Mouse (Mus musculus) liver, embryonic 16.5 days (tissue): ENCODE measurements at regions not wholly inside any gene's neighbourhood (a gene's known extent, or its start where the extent isn't known, plus 50 kb on each side); places are given as distances from the start of the nearest gene placed in this dataset.
A peak's percentile ranks its signal among the peaks of the same experiment; 100 is the strongest.

Experiments used
- ATAC-seq: fragments of 200-750 bp; cut with Nextera tagmentation; 2 replicates; pipeline ENCODE4 v1.8.0; 2017; ENCODE audit warnings: low read depth, mild to moderate bottlenecking, moderate number of reproducible peaks, moderate library complexity
- H3K27ac ChIP-seq: fragments of 300-500 bp; sonication (generic); 2 replicates; pipeline ENCODE4 v1.5.1; 2014; ENCODE audit warnings: mild to moderate bottlenecking, low read length
- H3K27me3 ChIP-seq: fragments of 300-500 bp; sonication (generic); 2 replicates; pipeline ENCODE4 v1.6.1; 2014; ENCODE audit warnings: low read depth, low read length, mixed read lengths; ENCODE audit not compliant: control insufficient read depth, insufficient read depth
- H3K36me3 ChIP-seq: fragments of 300-500 bp; sonication (generic); 2 replicates; pipeline ENCODE4 v1.6.1; 2014; ENCODE audit warnings: mild to moderate bottlenecking; ENCODE audit not compliant: control insufficient read depth, insufficient read depth
- H3K4me1 ChIP-seq: fragments of 300-500 bp; sonication (generic); 2 replicates; pipeline ENCODE4 v1.6.1; 2014; ENCODE audit warnings: low read depth, low read length, mixed read lengths; ENCODE audit not compliant: control insufficient read depth
- H3K4me2 ChIP-seq: fragments of 300-500 bp; sonication (generic); 2 replicates; pipeline ENCODE4 v1.6.1; 2014; ENCODE audit warnings: low read depth, low read length, mixed read lengths
- H3K4me3 ChIP-seq: fragments of 300-500 bp; sonication (generic); 2 replicates; pipeline ENCODE4 v1.5.1; 2014; ENCODE audit warnings: low read depth, mild to moderate bottlenecking, low read length
- H3K9ac ChIP-seq: fragments of 300-500 bp; sonication (generic); 2 replicates; pipeline ENCODE4 v1.6.1; 2014; ENCODE audit warnings: low read depth, low read length
- H3K9me3 ChIP-seq: fragments of 300-500 bp; sonication (generic); replicated peaks from 2 replicates; pipeline ENCODE4 v1.6.1; 2016; ENCODE audit warnings: low read length; ENCODE audit not compliant: control insufficient read depth
- WGBS: fragments of 180-500 bp; shearing (Covaris S2); extraction: QIAGEN DNeasy Blood & Tissue Kit; methylation state at CpG from one replicate; pipeline ENCODE4 v1.1.7; 2014; ENCODE audit not compliant: insufficient replicate concordance; 5-methylcytosine and 5-hydroxymethylcytosine counted together

GRCm38 (mm10) chr10:96370547-96371320 is 234.3 kb downstream of the Gm5426 start:
- no peaks in the 10 kb centered on the region for H3K9me3 ChIP-seq
- no peak overlapping the region for H3K9ac ChIP-seq
- no peak for ATAC-seq
- no peak overlapping the region for H3K4me2 ChIP-seq
- H3K27me3 ChIP-seq = no peaks in the 10 kb centered on the region
- no peaks in the 10 kb centered on the region for H3K4me1 ChIP-seq
- H3K27ac ChIP-seq = no peak overlapping the region
- H3K36me3 ChIP-seq = no peaks in the 10 kb centered on the region
- no peak overlapping the region for H3K4me3 ChIP-seq
- 48% methylated on average over 21 of the region's 21 CpGs for WGBS

GRCm38 (mm10) chr10:96371321-96371653 is 234.9 kb downstream of the Gm5426 start:
- ATAC-seq = no peak
- WGBS = 68% methylated on average over 14 of the region's 14 CpGs
- H3K27ac ChIP-seq = no peak overlapping the region
- no peaks in the 10 kb centered on the region for H3K36me3 ChIP-seq
- no peaks in the 10 kb centered on the region for H3K4me1 ChIP-seq
- H3K9me3 ChIP-seq = no peaks in the 10 kb centered on the region
- no peak overlapping the region for H3K4me3 ChIP-seq
- no peak overlapping the region for H3K9ac ChIP-seq
- H3K4me2 ChIP-seq = no peak overlapping the region
- H3K27me3 ChIP-seq = no peaks in the 10 kb centered on the region

GRCm38 (mm10) chr10:96372616-96373346 is 236.4 kb downstream of the Gm5426 start:
- 59% methylated on average over 11 of the region's 11 CpGs for WGBS
- Histone ChIP-seq H3K4me2 (no peak overlapping the region), H3K4me1 (no peaks in the 10 kb centered on the region), H3K9ac (no peak overlapping the region), H3K36me3 (no peaks in the 10 kb centered on the region), H3K9me3 (no peaks in the 10 kb centered on the region), H3K27ac (no peak overlapping the region), H3K4me3 (no peak overlapping the region), H3K27me3 (no peaks in the 10 kb centered on the region)
- ATAC-seq = no peak

GRCm38 (mm10) chr10:96373481-96373880 is 237.1 kb downstream of the Gm5426 start:
- Histone ChIP-seq H3K4me1 (no peaks in the 10 kb centered on the region), H3K36me3 (no peaks in the 10 kb centered on the region), H3K9ac (no peak overlapping the region), H3K27ac (no peak overlapping the region; the same call in 1 of the 2 replicates), H3K9me3 (no peaks in the 10 kb centered on the region), H3K27me3 (no peaks in the 10 kb centered on the region), H3K4me3 (no peak overlapping the region), H3K4me2 (no peak overlapping the region)
- WGBS = 34% methylated on average over 7 of the region's 7 CpGs
- peak; percentile 32; the same call in 1 of the 2 replicates for ATAC-seq

- H3K4me3 ChIP-seq = no peak overlapping the region
- no peaks in the 10 kb centered on the region for H3K27me3 ChIP-seq
- H3K9me3 ChIP-seq = no peaks in the 10 kb centered on the region
- no peaks in the 10 kb centered on the region for H3K4me1 ChIP-seq
- 29% methylated on average over 12 of the region's 12 CpGs for WGBS
- H3K9ac ChIP-seq = no peak overlapping the region
- 0 out of 2 replicates have a peak, but pooled peaks have one; percentile 27 for ATAC-seq
- no peak overlapping the region for H3K4me2 ChIP-seq
- peak overlapping the region; percentile 61 for H3K27ac ChIP-seq
- H3K36me3 ChIP-seq = no peaks in the 10 kb centered on the region
These were observed 238.1 kb downstream of the Gm5426 start for GRCm38 (mm10) chr10:96374293-96375069.

GRCm38 (mm10) chr10:96375070-96375447 is 238.7 kb downstream of the Gm5426 start:
- Histone ChIP-seq H3K4me1 (no peaks in the 10 kb centered on the region), H3K4me2 (no peak overlapping the region), H3K27ac (peak overlapping the region; percentile 60), H3K9me3 (no peaks in the 10 kb centered on the region), H3K4me3 (no peak overlapping the region), H3K36me3 (no peaks in the 10 kb centered on the region), H3K27me3 (no peaks in the 10 kb centered on the region), H3K9ac (no peak overlapping the region)
- ATAC-seq = no peak
- 70% methylated on average over 3 of the region's 3 CpGs for WGBS

- Histone ChIP-seq H3K4me3 (no peak overlapping the region), H3K4me2 (no peak overlapping the region), H3K4me1 (no peaks in the 10 kb centered on the region), H3K27me3 (no peaks in the 10 kb centered on the region), H3K27ac (no peak overlapping the region), H3K36me3 (no peaks in the 10 kb centered on the region), H3K9me3 (no peaks in the 10 kb centered on the region), H3K9ac (no peak overlapping the region)
- 56% methylated on average over 4 of the region's 4 CpGs for WGBS
- 0 out of 2 replicates have a peak, but pooled peaks have one; percentile 32 for ATAC-seq
These were observed 239.3 kb upstream of the Btg1 start for GRCm38 (mm10) chr10:96377549-96377948.

GRCm38 (mm10) chr10:96379016-96379771 is 237.6 kb upstream of the Btg1 start:
- ATAC-seq = no peak

More at GRCm38 (mm10) chr10:96379016-96379771, 237.6 kb upstream of the Btg1 start:
- H3K9ac ChIP-seq = no peak overlapping the region
- no peaks in the 10 kb centered on the region for H3K36me3 ChIP-seq
- 42% methylated on average over 9 of the region's 9 CpGs for WGBS
- no peak overlapping the region for H3K27ac ChIP-seq
- no peaks in the 10 kb centered on the region for H3K9me3 ChIP-seq
- H3K4me1 ChIP-seq = no peaks in the 10 kb centered on the region
- no peak overlapping the region for H3K4me2 ChIP-seq
- H3K27me3 ChIP-seq = no peaks in the 10 kb centered on the region
- H3K4me3 ChIP-seq = no peak overlapping the region
